Mouse (Mus musculus) v-Abl transformed pro-B cells (cell line): ENCODE measurements around the gene Borcs7.

Source experiments
- in situ Hi-C, 2 experiments: fragments of 400-800 bp; cut with MboI; formaldehyde crosslinking; loops; one replicate each; pipeline ENCODE4 v1.15.1; 2025; ENCODE audit not compliant: unreplicated experiment in 2 of 2

The Borcs7 gene

GRCm38 (mm10) chr19:46705779-46706495, 16.2 kb downstream of the Borcs7 start:
- in situ Hi-C loops = no loop called here

GRCm38 (mm10) chr19:46706540-46707295, 17.0 kb downstream of the Borcs7 start:
- in situ Hi-C loops = no loop called here

- in situ Hi-C loops = no loop called here
Observed at GRCm38 (mm10) chr19:46707296-46708151, 17.8 kb downstream of the Borcs7 start, which contains the start of gene As3mt. Gene As3mt, plus strand, starts transcription at chr19:46707458.

- in situ Hi-C loops = no loop called here
Observed at GRCm38 (mm10) chr19:46710614-46711013, 20.9 kb downstream of the Borcs7 start.

GRCm38 (mm10) chr19:46714234-46714633, 24.5 kb downstream of the Borcs7 start:
- in situ Hi-C loops = no loop called here

GRCm38 (mm10) chr19:46715016-46715415, 25.3 kb downstream of the Borcs7 start:
- in situ Hi-C loops = no loop called here

- in situ Hi-C loops = no loop called here
Observed at GRCm38 (mm10) chr19:46718150-46718549, 28.4 kb downstream of the Borcs7 start.

GRCm38 (mm10) chr19:46724411-46724810, 34.7 kb downstream of the Borcs7 start:
- in situ Hi-C loops = no loop called here

- in situ Hi-C loops = loop anchor here (25.0 kb wide), 3 partner anchors 289 to 614 kb away; no protein-coding TSS in a partner anchor
Observed at GRCm38 (mm10) chr19:46726142-46726541, 36.4 kb downstream of the Borcs7 start.

- in situ Hi-C loops = loop anchor here (25.0 kb wide), 3 partner anchors 290 to 615 kb away; no protein-coding TSS in a partner anchor
Observed at GRCm38 (mm10) chr19:46727140-46727736, 37.5 kb downstream of the Borcs7 start.

- in situ Hi-C loops = loop anchor here (25.0 kb wide), 3 partner anchors 291 to 616 kb away; no protein-coding TSS in a partner anchor
Observed at GRCm38 (mm10) chr19:46727945-46728540, 38.3 kb downstream of the Borcs7 start.

GRCm38 (mm10) chr19:46728909-46729308, 39.2 kb downstream of the Borcs7 start:
- in situ Hi-C loops = loop anchor here (25.0 kb wide), 3 partner anchors 292 to 617 kb away; no protein-coding TSS in a partner anchor

GRCm38 (mm10) chr19:46731351-46731750, 41.6 kb downstream of the Borcs7 start:
- in situ Hi-C loops = loop anchor here (25.0 kb wide), 3 partner anchors 294 to 619 kb away; no protein-coding TSS in a partner anchor

- in situ Hi-C loops = loop anchor here (25.0 kb wide), 3 partner anchors 295 to 620 kb away; no protein-coding TSS in a partner anchor
Observed at GRCm38 (mm10) chr19:46732673-46733072, 43.0 kb downstream of the Borcs7 start.

- in situ Hi-C loops = loop anchor here (25.0 kb wide), 3 partner anchors 296 to 621 kb away; no protein-coding TSS in a partner anchor
Observed at GRCm38 (mm10) chr19:46733626-46734025, 43.9 kb downstream of the Borcs7 start.

GRCm38 (mm10) chr19:46735241-46735640, 45.5 kb downstream of the Borcs7 start:
- in situ Hi-C loops = loop anchor here (5.0 to 25.0 kb wide), 5 partner anchors 68 to 623 kb away; no protein-coding TSS in a partner anchor

- in situ Hi-C loops = loop anchor here (5.0 to 25.0 kb wide), 5 partner anchors 70 to 625 kb away; no protein-coding TSS in a partner anchor
Observed at GRCm38 (mm10) chr19:46737106-46737505, 47.4 kb downstream of the Borcs7 start.

- in situ Hi-C loops = loop anchor here (5.0 to 25.0 kb wide), 7 partner anchors 63 to 628 kb away; no protein-coding TSS in a partner anchor
Observed at GRCm38 (mm10) chr19:46740341-46741008, 50.8 kb downstream of the Borcs7 start.

- in situ Hi-C loops = loop anchor here (5.0 to 25.0 kb wide), 7 partner anchors 64 to 629 kb away; no protein-coding TSS in a partner anchor
Observed at GRCm38 (mm10) chr19:46741574-46741973, 51.9 kb downstream of the Borcs7 start.
